Mouse (Mus musculus): Measurements from ENCODE around the gene Scfd1. TPM values are rescaled to one million over a fixed set of nuclear protein-coding genes. Genes with fewer than 3 reads are reported as not detected.

Scfd1 gene
- total RNA-seq (2021): 10 to 100 TPM; 34.3 to 35.8 TPM

DNA sequence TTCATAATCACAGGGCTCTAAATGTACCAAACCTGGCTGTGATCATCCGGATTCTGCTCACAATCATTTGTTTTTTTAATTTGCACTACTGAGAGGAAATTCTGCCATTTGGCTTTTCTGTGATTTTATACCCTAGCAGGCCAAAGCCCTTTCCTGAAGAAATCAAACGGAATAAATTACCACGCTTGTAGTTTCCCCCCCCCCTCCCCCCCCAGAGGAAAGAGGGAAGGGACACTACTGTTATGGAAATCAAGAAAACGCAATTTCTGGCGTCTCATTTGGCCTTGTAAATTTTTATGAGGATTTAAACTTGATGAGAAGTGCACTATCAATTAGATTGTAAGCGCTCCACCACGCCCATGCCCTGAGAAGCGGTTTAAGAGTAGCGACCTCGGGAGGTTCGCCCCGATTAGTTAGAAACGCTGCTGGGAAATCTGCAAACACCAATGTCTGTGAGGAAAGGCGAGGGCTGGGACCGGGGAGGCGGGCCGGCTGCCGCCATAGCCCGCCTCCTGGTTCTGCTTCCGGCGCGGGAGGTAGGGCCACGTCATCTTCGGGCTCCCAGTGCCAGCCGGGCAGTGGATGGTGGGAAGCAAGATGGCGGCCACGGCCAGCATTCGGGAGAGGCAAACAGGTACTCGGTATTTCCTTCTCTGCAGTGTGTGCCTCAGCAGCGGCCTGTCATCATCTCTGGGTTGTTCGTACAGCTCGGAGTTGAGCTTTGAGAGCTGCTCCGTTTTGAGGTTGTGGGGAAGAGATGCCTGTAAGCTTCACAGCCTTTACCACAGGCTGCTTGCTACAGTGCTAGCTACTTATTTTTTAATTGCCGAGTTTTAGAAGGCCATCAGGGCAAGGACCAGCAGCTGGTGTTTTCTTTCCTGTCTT lies at the start of gene Scfd1:
Gene Scfd1 (plus strand): TSS at position 508 of the 885 bp plus-strand sequence.
- peak; percentile 95 for DNase-seq
- intact Hi-C loops (cut with DNase I): no loop called here

DNA sequence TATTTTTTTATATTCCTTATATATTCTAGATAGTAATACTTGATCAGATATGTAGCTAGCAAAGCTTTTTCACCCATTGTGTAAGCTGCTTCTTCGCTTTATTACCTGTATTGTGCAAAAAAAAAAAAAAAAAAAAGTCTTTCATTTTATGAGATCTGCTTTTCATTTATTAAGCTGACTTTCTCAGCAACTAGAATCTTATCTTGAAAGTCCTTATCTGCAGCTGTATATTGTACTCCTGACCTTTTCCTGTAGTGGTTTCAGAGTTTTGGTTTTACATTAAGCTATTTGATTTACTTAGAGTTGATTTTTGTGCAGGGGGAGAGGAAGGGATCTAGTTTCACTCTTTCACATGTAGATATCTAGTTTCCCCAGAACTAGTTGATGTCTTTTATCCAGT lies 40.3 kb upstream of the Scfd1 start:
- DNase-seq: no peak
- intact Hi-C loops (cut with DNase I): no loop called here

DNA sequence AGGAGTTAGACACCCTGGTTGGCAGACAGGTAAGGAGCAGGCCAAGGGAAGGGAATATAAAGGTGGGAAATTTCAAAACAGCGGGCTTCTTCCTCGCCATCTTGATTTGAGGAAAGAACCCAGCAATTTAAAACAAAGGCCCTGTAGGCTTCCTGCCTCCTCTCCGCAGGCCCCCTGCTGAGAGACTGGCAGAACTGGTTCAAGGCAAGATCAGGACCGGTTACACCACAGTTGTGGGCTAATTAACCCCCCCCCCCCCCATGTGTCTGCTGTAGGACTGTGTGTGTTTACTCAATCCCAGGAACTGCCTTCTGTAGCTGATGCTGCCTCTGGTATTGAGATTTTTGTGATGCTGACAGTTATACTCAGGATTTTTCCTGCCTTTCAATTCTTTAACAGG lies 31.2 kb upstream of the Scfd1 start:
- intact Hi-C loops (cut with DNase I): no loop called here
- no peak for DNase-seq

DNA sequence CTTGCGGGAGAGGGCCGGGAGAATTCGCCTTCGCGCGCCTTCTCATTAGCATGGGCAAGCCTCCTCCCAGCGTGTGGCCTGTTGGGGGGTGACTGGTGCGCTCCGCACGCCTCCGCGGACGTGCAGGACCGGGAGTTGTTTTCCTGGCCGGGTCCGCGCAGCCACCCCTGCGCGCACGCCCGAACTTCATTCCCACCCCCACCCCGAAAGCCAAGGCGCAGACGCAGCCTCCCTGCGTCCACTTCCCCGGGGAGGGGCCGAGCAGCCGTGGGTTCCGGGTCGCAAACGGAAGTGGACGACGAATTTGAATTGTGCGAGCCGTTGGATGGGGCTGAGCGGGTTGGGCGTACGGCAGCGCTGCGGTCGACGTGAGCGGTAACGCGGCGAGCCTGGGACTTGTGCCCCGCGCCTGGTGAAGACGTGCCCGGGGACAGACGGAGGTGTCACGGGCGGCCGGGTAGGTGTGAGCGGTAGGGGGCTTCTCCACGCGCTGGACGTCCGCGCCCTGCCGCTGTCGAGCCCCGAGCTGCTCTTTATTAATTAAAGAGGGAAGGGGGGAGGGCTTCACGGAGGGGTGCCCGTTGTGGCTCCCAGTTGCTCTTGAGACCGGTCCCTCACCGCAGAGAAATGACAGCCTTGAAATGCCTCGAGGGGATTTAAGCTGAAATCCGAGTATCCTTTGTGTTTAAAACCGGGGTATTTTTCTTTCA lies 29.2 kb upstream of the Scfd1 start, which contains the start of gene G2e3:
Gene G2e3 (plus strand): TSS at position 74 of the 710 bp plus-strand sequence.
- peak; percentile 92 to 93 for DNase-seq
- intact Hi-C loops (cut with DNase I): no loop called here

DNA sequence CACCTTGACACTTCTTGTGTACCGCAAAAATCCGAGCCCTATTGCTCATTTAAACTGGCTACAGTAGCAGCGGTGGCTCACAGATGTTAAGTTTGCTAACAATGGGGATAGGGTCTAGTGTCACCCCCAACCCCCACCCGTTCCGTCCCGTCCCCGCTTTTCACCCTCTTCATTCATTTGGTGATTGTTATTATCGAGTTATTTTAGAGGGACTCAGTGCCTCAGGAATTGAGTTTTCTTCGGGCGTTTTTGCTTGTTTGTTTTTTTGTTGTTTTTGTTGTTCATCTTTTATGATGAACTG lies 28.7 kb upstream of the Scfd1 start:
- intact Hi-C loops (cut with DNase I): no loop called here
- DNase-seq: no peak

DNA sequence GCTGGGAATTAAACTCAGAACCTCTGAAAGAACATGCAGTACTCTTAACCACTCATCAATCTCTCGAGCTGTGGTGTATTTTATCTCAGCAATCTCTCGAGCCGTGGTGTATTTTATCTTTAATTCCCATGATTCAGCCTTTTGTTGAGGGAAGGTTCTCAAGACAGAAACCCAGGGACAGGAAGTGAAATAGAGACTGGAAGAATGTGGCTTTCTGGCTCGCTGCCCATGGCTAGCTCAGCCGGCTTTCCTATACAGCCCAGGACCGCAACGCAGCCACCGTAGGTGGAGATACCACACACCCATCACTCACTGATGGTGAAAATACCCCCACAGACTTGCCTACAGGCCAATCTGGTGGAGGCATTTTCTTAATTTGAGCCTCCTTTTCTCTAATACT lies 22.0 kb upstream of the Scfd1 start:
- intact Hi-C loops (cut with DNase I): no loop called here
- peak; percentile 17 to 18 for DNase-seq

DNA sequence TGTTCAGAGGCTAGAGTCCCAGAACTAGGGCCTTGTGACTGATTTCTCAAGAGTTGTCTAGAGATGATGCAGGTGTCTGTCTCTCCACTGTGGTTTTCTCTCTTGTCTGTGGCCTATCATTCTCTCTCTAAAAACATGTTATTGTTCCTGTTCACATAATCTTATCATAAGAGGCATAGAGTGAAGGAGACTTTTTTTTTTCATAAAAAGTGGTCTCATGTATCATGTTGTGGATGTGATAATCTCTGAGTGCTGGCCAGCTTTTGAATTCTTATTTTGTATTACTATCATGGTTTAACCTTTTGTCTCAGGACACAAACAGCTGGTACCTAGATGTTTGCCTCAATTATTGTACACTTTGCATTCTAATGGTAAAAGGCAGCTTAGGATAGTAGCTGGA lies 16.0 kb upstream of the Scfd1 start:
- no peak for DNase-seq
- intact Hi-C loops (cut with DNase I): no loop called here

DNA sequence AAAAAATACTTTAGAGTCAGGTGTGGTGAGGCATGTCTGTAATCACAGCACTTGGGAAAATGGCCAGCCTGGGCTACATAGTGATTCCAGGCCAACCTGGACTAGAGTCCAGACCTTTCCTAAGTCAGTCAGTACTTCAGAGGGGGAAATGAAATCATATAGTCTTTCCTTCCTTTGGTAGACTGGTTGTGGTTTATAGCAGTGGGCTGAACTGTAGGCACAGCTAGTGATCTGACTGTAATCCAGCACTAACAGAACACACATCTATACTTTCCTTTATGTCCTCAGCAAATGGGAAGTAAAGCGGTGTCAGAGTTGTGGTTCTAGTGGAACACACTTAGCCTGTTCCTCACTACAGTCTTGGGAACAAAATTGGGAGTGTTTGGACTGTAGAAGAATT lies 14.4 kb upstream of the Scfd1 start:
- no peak for DNase-seq
- intact Hi-C loops (cut with DNase I): no loop called here

DNA sequence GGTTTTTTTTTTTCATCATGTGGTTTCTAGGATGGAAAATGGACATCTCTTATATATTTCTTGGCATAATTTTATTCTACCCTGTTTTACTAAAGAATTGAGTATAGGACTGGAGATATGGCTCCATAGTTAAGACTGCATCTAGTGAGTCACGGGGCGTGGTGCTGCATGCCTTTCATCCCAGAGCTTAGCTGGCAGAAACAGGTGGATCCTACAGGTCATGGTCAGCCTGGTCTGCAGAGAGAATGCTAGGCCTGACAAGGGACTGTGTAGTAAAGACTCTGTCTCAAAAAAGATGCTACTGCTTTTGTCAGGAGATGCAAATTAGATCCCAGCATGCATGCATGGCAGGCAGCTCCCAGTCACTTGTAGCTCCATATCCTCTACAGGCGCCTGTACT lies 8.8 kb upstream of the Scfd1 start:
- no peak for DNase-seq
- intact Hi-C loops (cut with DNase I): no loop called here

DNA sequence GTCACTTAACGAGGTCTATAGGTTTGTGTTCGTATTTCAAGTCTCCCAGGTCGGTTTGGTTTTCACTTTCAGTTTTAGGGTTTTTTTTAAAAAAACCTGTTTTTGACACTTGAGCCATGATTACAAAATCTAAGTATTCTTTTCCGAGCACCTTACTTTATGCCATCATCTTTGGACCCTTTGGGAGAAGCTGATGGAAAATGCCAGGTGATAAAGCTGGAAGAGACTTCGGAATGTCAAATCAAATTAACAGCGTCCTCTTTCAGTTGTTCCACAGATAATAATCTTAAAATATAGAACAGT lies 529 bp downstream of the Scfd1 start:
- DNase-seq: no peak
- intact Hi-C loops (cut with DNase I): no loop called here

DNA sequence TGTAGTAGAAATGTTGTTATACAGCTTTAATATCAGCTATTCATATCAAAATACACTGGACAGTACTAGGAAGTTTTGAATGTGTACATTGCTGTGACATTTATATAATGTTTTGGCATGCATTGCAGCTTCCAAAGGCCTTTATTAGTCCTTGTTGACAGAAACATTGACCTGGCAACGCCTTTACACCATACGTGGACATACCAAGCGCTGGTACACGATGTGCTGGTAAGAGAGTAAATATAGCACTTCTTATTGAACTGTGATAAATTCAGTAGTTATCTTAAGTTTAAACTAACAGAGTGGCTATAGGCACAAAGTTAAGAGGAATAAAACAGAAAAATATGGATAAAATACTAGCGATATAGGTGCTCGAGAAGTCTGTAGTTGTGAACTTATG lies 22.6 kb downstream of the Scfd1 start:
- intact Hi-C loops (cut with DNase I): loop anchor here (5.0 kb wide), 2 partner anchors 222 to 342 kb away; no protein-coding TSS in a partner anchor
- DNase-seq: no peak

DNA sequence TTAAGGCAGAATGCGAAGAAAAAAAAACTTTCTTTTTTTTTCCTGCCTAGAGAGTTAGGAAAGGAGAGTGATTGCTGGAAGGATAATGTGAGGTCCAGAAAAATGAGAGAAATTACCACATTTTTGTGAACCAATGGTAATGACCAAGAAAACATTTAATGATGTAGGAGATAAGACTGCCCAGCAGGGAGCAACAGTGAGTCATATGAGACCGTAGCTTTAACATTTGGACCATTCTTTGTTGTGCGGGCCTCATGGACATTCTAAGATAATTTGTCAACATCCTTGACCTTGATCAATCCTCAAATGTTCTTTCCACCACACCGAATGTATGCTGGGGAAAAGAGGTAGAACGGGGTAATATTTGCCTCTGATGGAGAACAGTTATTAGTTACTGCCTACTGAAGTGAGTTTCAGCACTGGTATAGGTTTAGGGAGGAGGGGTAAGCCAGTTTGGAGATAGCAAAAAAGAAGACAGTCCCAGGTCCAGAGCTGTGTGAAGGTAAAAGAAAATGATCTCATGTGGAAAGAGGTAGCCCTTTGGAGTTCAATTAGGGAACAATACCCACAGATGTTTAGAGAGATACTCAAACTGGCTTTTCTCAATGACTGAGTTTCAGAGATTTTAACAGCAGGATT lies 24.9 kb downstream of the Scfd1 start:
- DNase-seq: peak; percentile 8 to 25
- intact Hi-C loops (cut with DNase I): loop anchor here (5.0 kb wide), 2 partner anchors 220 to 340 kb away; no protein-coding TSS in a partner anchor

DNA sequence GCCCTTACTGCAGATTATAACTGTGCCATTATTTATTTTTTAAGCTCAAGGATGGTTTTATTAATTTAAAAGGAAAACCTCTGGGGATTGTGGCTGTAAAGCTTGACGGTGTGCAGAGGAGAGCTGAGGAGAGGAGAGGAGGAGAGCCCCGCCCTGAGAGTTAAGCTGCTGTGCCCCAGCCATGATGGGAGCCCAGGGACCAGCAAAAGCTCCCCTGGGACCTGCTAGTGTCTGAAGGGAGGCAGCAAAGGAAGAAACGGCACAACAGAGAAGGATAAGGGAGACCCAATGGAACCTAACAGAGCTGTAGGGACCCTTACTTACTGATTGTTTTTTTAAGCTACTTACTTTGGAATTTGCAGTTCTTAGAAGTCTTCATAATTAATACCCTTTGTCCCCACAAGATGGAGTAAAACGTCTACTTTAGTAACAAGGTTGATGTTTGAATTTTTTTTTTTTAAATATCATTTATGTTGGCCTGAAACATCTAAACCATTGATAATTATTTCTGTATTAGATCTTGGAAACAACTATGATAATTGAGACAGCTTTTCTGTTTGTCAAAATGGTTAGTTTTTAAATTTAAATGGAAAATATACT lies 26.8 kb downstream of the Scfd1 start:
- DNase-seq: no peak
- intact Hi-C loops (cut with DNase I): loop anchor here (5.0 kb wide), 2 partner anchors 218 to 338 kb away; no protein-coding TSS in a partner anchor

DNA sequence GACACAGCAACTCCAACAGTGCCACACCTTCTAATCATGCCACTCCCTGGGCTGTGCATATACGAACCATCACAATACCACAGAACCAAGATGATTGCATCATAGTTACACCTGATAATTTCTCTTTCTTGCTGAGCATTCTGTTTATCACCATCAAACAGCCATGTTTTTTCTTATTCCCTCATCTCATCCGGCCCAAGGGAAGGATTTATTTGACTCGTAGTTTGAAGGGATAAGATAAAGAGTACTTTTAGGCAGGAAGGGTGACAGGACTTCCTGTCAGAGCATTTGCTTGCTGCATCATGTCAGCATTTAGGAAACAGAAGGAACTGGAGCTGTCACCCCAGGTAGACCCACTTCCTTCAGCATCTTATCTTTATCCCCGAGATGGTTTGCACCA lies 34.1 kb downstream of the Scfd1 start:
- DNase-seq: no peak
- intact Hi-C loops (cut with DNase I): no loop called here

DNA sequence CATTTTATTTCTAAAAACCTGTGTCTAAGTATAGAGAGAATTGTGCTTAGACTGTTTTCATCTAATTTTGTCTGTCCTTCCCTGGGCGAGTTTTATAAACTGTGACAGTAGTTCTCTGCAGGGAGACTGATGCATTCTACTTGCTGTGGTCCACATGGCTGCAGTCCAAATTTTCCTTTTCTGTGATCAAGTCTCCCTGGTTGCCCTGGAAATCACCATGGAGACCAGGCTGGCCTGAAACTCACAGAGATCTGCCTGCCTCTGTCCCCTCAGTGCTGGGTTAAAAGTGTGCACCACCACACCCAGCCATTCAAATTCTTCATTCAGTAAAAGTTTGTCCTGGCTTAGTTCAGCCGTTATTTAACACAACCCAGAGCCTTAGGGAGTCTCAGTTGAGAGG lies 60.2 kb downstream of the Scfd1 start:
- intact Hi-C loops (cut with DNase I): no loop called here
- no peak for DNase-seq

DNA sequence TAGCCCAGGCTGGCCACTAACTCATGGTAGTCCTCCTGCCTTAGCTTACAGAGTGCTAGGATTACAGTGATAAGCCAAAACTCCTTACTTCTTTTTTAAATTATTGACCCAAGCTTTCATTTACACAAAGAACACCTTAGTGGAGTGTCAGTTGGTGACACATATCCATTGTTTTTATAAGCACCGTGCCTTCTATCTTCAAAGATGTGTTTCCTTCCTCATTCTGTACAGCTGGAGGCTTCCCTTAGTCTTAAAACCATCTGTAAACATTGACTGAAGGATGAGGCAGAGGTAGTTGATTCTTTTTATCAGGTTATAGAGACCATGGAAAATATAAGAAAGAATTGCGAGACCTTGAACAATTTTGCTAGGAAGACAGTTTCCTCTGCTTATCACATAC lies 61.0 kb downstream of the Scfd1 start:
- no peak for DNase-seq
- intact Hi-C loops (cut with DNase I): no loop called here

DNA sequence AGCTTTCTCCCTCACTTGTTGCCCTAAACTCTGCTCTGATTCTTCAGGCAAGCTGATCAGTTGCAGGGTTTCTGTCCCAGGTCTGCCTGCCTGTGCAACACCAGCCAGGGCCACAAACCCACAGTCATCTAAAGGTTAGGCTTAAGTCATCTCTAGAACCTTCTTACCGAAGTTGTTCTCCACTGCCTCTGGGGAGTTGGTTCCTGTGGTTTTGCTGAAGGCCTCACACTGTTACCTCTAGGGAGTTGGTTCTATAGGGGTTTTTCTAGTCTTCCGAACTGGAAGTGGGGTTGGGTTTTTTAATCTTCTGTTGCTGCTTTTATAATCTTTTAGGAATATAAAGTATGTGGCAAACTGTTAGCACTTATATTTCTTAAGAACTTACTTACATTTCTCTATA lies 72.0 kb downstream of the Scfd1 start:
- DNase-seq: no peak
- intact Hi-C loops (cut with DNase I): no loop called here

DNA sequence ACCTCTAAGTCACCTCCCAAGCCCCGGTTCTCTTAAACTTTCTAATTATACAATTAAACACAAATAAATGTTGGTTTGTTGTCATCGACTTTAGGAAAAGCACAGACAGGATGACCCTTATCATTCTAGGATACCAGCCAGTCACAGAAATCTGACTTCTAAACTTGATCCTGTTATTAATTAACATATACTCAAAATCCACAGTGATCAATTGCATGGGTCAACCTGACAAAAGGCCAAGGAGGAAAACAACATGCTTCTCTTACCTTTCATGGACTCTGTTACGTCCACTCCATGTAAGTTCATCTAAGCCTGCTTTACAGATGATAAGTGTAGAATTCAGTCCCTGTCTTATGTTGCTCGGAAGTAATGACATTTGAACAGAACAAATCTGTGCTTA lies 93.6 kb downstream of the Scfd1 start:
- intact Hi-C loops (cut with DNase I): no loop called here
- no peak for DNase-seq

DNA sequence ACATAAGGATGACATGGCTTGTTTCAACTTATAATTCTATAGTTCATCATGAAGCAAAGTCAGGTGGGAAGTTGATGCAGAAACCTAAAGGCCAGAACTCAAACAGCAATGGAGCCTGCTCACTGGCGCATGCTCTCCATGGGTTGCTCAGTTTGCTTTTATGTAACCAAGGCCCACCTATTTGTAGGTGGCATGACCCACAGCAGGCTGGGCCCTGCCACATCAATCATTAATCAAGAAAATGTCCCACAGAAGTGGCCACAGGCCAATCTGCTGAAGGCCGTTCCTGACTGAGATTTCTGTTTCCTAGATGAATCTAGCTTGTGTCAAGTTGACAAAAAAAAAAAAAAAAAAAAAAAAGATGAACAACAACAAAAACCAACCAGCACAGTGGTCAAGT lies 103.9 kb downstream of the Scfd1 start:
- DNase-seq: no peak
- intact Hi-C loops (cut with DNase I): no loop called here

DNA sequence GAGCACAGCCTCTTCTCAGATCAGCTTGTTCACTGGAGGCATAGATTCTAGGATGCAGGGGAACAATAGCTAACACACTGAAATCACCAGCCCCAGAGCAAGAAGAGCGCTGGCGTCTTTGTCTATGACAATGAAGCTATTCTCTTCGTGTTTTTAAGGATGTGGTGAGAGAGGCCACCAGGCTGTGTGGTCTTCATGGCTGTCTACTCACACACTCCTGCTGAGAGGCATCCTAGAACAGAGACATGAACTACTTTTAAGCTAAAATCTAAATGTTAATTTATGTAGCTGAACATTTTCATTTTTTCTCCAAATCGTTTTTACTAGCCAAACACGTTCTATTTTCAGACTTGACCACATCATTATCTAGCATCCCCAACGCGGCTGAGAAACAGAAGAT lies 114.7 kb downstream of the Scfd1 start:
- intact Hi-C loops (cut with DNase I): no loop called here
- DNase-seq: no peak

DNA sequence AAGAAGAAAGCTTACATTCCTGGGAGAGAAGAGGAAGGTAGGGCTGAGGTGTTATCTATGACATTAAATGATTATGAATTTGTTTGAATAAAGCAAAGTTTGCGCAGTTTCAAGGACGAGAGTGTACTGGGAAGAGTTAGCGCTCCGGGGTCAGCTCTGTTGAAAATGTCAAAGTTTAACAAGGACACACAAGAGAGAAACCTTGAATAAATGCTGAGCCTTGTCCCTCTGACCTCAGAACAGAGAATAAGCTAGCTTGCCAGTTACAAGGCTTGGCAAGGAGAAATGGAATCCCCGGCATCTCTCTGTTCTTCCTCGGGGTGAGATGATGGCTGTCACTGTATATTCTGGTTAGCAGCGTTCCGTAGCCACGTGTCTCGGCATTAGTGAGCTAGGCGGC lies 116.2 kb downstream of the Scfd1 start:
- intact Hi-C loops (cut with DNase I): no loop called here
- DNase-seq: no peak

Measured in heart, postnatal 10 days (tissue).